Mouse (Mus musculus) intestine, postnatal 0 days (tissue): Measurements from ENCODE around the gene Phc1. TPM values are rescaled to one million over a fixed set of nuclear protein-coding genes. Genes with fewer than 3 reads are reported as not detected.

Source experiments
- ATAC-seq: fragments of 200-750 bp; cut with Nextera tagmentation; 2 replicates; pipeline ENCODE4 v1.8.0; 2017; ENCODE audit warnings: mild to moderate bottlenecking, moderate TSS enrichment, moderate library complexity
- H3K27ac ChIP-seq: fragments of 300-500 bp; sonication (generic); 2 replicates; pipeline ENCODE4 v1.5.1; 2014; ENCODE audit warnings: mild to moderate bottlenecking, low read depth, low read length, moderate library complexity
- H3K27me3 ChIP-seq: fragments of 300-500 bp; sonication (generic); replicated peaks from 2 replicates; pipeline ENCODE4 v1.6.1; 2014; ENCODE audit warnings: low read length, mixed read lengths; ENCODE audit not compliant: control insufficient read depth, insufficient read depth
- H3K36me3 ChIP-seq: fragments of 300-500 bp; sonication (generic); 2 replicates; pipeline ENCODE4 v1.6.1; 2014; ENCODE audit warnings: mild to moderate bottlenecking, moderate library complexity; ENCODE audit not compliant: control insufficient read depth, insufficient read depth
- H3K4me1 ChIP-seq: fragments of 300-500 bp; sonication (generic); replicated peaks from 2 replicates; pipeline ENCODE4 v1.6.1; 2014; ENCODE audit warnings: antibody characterized with exemption, low read length, mixed read lengths; ENCODE audit not compliant: control insufficient read depth, insufficient read depth
- H3K4me2 ChIP-seq: fragments of 300-500 bp; sonication (generic); replicated peaks from 2 replicates; pipeline ENCODE4 v1.6.1; 2014; ENCODE audit warnings: low read depth, mild to moderate bottlenecking, moderate library complexity
- H3K4me3 ChIP-seq: fragments of 300-500 bp; sonication (generic); 2 replicates; pipeline ENCODE4 v1.5.1; 2014; ENCODE audit warnings: low read depth, low read length
- H3K9ac ChIP-seq: fragments of 300-500 bp; sonication (generic); 2 replicates; pipeline ENCODE4 v1.6.1; 2014; ENCODE audit warnings: mild to moderate bottlenecking, low read depth, low read length
- H3K9me3 ChIP-seq: fragments of 300-500 bp; sonication (generic); 2 replicates; pipeline ENCODE4 v1.6.1; 2016; ENCODE audit warnings: mixed run types; ENCODE audit not compliant: control insufficient read depth
- CTCF ChIP-seq: sonication (generic); IDR thresholded peaks from 2 replicates; pipeline ENCODE4 v1.5.1; 2016; ENCODE audit warnings: low read depth, mild to moderate bottlenecking, control low read depth, antibody characterized with exemption, moderate library complexity
- WGBS: fragments of 180-500 bp; shearing (Covaris S2); extraction: QIAGEN DNeasy Blood & Tissue Kit; methylation state at CpG from one replicate; pipeline ENCODE4 v1.1.7; 2014; 5-methylcytosine and 5-hydroxymethylcytosine counted together
- polyA plus RNA-seq: library from polyadenylated mRNA; unstranded; fragments of >200 nt; fragmentation: Nextera tagmentation; extraction: Ambion mirVana; gene quantifications from 2 replicates; pipeline ENCODE4 v1.2.1, GENCODE M21; 2015

The Phc1 gene
- polyA plus RNA-seq, 1 experiment from 2014 or later: 3.5 TPM

DNA sequence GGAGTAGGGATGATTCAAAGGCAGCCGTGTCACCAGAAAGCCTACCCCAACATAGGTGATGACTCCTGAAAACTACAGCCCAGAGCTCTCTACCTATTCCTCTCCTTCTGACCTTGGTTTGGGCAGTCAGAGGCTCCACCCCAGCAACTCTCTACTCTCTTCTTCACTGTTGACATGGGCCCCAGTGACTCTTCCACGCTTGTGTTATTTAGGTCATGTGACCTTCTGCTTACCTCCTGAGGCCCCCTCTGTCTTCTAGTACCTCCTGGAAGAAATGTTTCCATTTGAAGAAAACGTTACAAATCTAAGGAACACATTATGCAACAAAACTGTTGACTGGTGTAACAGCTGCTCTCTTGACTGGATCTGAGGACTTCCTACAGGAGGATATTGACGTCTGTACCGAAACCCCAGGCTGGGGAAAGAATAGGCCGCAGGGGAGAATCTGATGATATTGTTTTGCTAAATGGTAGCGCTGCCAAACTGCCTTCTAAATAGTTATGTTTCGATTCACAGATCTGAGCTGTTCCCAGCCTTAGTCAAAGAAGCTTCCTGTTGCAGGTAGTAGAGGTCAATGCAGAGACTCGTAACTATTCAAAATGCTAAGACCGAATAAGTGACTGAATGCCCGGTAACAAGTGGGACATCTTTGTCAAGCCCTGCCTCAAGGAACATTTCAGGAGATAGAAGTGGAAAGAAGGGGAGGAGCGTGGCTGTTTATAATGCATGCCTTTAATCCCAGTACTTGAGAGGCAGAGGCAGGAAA lies 35.4 kb downstream of the Phc1 start:
- H3K4me3 ChIP-seq: no peak overlapping the region
- H3K4me1 ChIP-seq: no peaks in the 10 kb centered on the region
- 78% methylated on average over 12 of the region's 12 CpGs for WGBS
- H3K27ac ChIP-seq: no peak overlapping the region
- no peak overlapping the region for H3K4me2 ChIP-seq
- no peak overlapping the region for H3K9ac ChIP-seq
- no peaks in the 10 kb centered on the region for H3K36me3 ChIP-seq
- TF ChIP-seq CTCF: no peak
- no peaks in the 10 kb centered on the region for H3K9me3 ChIP-seq
- ATAC-seq: no peak
- H3K27me3 ChIP-seq: no peaks in the 10 kb centered on the region

DNA sequence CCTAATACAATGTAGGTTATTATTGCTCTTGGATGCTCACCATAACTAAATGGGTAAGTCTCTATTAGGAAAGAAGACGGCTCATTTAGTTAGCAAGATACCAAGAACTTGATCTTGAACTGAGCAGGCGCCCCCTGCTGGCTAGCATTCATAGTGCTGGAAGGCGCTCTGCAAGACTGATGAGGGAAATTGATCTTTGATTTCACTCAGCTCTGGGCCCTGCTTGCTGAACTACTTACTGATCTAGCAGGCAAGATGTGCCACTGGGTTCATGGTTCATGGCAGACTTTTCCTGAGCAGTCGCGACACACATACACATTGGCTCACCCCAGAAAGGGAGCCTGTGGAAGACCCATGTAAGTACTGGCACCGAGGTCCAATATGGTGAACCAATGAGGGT lies 36.0 kb downstream of the Phc1 start:
- Histone ChIP-seq H3K4me3 (no peak overlapping the region), H3K36me3 (no peaks in the 10 kb centered on the region), H3K27me3 (no peaks in the 10 kb centered on the region), H3K4me2 (no peak overlapping the region), H3K27ac (no peak overlapping the region), H3K4me1 (no peaks in the 10 kb centered on the region), H3K9ac (no peak overlapping the region), H3K9me3 (no peaks in the 10 kb centered on the region)
- 29% methylated on average over 6 of the region's 6 CpGs for WGBS
- ATAC-seq: no peak
- peak; percentile 86 for TF ChIP-seq CTCF

DNA sequence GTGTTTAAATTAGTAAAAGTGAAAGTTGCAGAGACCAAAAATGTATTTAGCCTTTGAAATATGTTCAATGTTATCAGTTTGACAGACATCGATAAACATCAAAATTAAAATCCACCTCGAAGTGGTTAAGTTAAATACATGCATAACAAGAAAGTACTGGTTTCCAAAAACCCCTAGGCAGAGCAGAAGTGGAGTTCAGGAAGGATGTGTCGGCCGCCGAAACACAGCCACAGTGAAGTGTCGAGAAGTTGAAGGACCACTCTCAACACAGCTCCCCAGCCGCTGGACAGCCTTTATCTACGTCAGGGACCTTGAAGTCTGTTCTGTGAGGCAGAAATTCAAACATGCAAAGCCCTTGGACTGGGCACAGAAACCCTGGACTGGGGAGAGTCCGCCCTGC lies 36.8 kb downstream of the Phc1 start:
- no peaks in the 10 kb centered on the region for H3K9me3 ChIP-seq
- no peak overlapping the region for H3K4me3 ChIP-seq
- H3K9ac ChIP-seq: no peak overlapping the region
- H3K36me3 ChIP-seq: no peaks in the 10 kb centered on the region
- no peak for TF ChIP-seq CTCF
- no peak overlapping the region for H3K27ac ChIP-seq
- 77% methylated on average over 9 of the region's 9 CpGs for WGBS
- no peaks in the 10 kb centered on the region for H3K27me3 ChIP-seq
- no peak overlapping the region for H3K4me2 ChIP-seq
- ATAC-seq: no peak
- no peaks in the 10 kb centered on the region for H3K4me1 ChIP-seq

DNA sequence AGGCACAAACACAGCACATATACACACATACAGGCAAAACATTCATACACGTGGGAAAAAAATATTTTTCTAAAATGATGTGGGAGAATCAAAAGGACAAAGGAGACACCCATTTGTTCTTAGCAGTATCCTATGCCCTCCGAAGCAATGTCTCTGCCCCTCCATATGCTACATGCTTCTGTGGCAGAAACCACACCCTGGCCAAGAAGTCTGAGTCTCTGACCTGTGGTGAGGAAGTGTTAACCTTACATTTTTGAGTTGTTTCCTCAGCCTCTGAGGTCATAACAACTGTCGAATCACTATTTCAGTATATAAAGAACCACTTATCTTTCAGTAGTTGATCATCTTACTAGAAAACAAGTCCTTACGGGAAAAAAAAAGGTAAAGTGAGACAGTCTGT lies 37.7 kb downstream of the Phc1 start:
- 75% methylated on average over 4 of the region's 4 CpGs for WGBS
- H3K9me3 ChIP-seq: no peaks in the 10 kb centered on the region

DNA sequence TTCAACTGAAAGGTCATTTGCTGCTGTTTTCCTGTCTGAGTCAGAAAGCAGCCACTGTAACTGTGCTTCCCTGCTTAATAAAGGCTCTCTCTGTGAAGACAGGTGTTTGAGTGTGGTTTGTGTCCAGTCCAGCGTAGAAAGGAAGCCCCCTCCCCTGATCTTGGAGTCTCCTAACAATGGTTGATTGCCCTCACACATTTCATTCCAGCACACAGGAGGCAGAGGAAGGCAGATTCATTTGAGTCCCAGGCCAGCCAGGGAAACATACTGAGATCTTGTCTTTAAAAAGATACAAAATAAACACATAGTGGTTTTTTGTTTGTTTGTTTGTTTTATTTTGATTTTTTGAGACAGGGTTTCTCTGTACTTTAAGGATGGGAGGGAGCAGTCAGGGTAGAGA lies 38.2 kb downstream of the Phc1 start:
- WGBS: 71% methylated on average over 1 of the region's 1 CpGs
- H3K36me3 ChIP-seq: no peaks in the 10 kb centered on the region
- H3K4me1 ChIP-seq: no peaks in the 10 kb centered on the region
- no peak for ATAC-seq
- H3K9me3 ChIP-seq: no peaks in the 10 kb centered on the region
- TF ChIP-seq CTCF: no peak
- no peak overlapping the region for H3K27ac ChIP-seq
- H3K9ac ChIP-seq: no peak overlapping the region
- H3K4me2 ChIP-seq: no peak overlapping the region
- no peaks in the 10 kb centered on the region for H3K27me3 ChIP-seq
- H3K4me3 ChIP-seq: no peak overlapping the region

More for the DNA sequence above, 37.7 kb downstream of the Phc1 start:
- no peak overlapping the region for H3K9ac ChIP-seq
- H3K4me2 ChIP-seq: no peak overlapping the region
- ATAC-seq: no peak
- H3K36me3 ChIP-seq: no peaks in the 10 kb centered on the region
- no peak overlapping the region for H3K27ac ChIP-seq
- no peaks in the 10 kb centered on the region for H3K27me3 ChIP-seq
- H3K4me3 ChIP-seq: no peak overlapping the region
- TF ChIP-seq CTCF: no peak
- no peaks in the 10 kb centered on the region for H3K4me1 ChIP-seq

DNA sequence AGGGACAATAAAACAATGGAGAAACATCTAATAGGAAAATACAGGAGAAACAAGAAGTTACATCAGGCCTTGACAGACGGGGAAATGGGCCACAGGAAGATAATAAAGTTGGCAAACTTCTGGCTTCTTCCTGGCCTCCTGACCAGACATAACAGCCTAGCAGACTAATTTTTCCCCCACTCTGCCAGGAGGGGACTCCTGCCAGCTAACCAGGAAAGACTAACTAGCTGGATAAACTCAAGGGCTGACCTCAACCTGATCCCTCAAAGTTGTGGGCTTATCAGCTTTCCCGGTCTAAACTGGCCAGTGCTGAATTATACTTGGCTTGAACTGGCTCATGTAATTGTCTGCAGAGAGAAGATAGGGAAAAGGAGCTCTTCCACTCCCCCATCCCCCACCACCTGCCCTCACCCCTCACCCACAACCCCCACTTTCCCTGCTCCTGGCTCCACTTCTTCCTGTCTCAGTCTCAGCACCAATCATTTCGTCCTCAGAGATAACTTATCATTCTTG lies 40.7 kb downstream of the Phc1 start:
- WGBS: 33% methylated on average over 3 of the region's 3 CpGs
- Histone ChIP-seq H3K27ac (no peak overlapping the region), H3K9me3 (no peaks in the 10 kb centered on the region), H3K4me3 (no peak overlapping the region), H3K4me2 (no peak overlapping the region), H3K27me3 (no peaks in the 10 kb centered on the region), H3K36me3 (no peaks in the 10 kb centered on the region), H3K4me1 (no peaks in the 10 kb centered on the region), H3K9ac (no peak overlapping the region)
- no peak for TF ChIP-seq CTCF
- no peak for ATAC-seq
